ENCODE assay signal across 8 mouse cellular contexts in the genomic region with DNA sequence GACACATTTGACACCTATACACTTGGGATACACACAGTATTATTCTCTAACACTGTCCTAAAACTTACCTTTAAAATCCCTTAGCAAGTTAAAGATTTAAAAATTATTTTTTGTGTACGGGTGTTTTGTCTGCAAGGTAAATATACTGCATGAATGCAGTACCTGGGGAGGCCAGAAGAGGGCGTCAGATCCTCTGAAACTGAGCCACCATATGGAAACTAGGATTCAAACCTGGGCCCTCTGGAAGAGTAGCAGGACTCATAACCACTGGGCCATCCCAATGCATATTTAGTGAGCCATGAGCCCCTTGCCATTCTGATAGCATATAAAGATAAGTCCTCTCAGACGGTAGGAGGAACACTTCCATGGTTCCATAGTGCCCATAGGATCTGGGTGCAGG. TPM values are rescaled to one million over a fixed set of nuclear protein-coding genes. Genes with fewer than 3 reads are reported as not detected.
DNase-seq lines count a peak whose midpoint lies in the region; ATAC-seq and TF ChIP-seq lines count a peak whose summit lies in the region.

No protein-coding gene starts in this region.

- no peak overlapping the region for H3K4me3 ChIP-seq in forebrain, embryonic 11.5 days (ENCODE audit: low read depth, low read length)
- no peak overlapping the region for H3K4me3 ChIP-seq in forebrain, embryonic 14.5 days (ENCODE audit: low read depth, low read length)
- no peak overlapping the region for H3K4me3 ChIP-seq in thymus, adult 2 months (ENCODE audit: control insufficient read depth, insufficient read depth, low read length)
- no peak overlapping the region for H3K4me3 ChIP-seq in heart, embryonic 11.5 days (ENCODE audit: low read depth, low read length)
- H3K4me3 ChIP-seq in liver, embryonic 13.5 days (replicated peaks) = no peak overlapping the region

- no peak overlapping the region for H3K27ac ChIP-seq in forebrain, embryonic 11.5 days (ENCODE audit: low read depth, low read length)
- no peak overlapping the region for H3K27ac ChIP-seq in forebrain, embryonic 14.5 days (ENCODE audit: low read depth, low read length)
- H3K27ac ChIP-seq in thymus, adult 2 months (ENCODE audit: control insufficient read depth, insufficient read depth, low read length) = no peak overlapping the region
- peak overlapping the region; percentile 58 for H3K27ac ChIP-seq in heart, embryonic 11.5 days (ENCODE audit: low read depth, low read length)
- no peak overlapping the region for H3K27ac ChIP-seq in liver, embryonic 13.5 days

- no peak overlapping the region for H3K4me2 ChIP-seq in forebrain, embryonic 11.5 days (ENCODE audit: low read depth, low read length, severe bottlenecking)
- H3K4me2 ChIP-seq in forebrain, embryonic 14.5 days (ENCODE audit: low read length) = no peak overlapping the region
- H3K4me2 ChIP-seq in heart, embryonic 11.5 days = no peak overlapping the region
- no peak overlapping the region for H3K4me2 ChIP-seq in liver, embryonic 13.5 days

- H3K27me3 ChIP-seq in forebrain, embryonic 11.5 days (ENCODE audit: control insufficient read depth, insufficient read depth, low read length) = peaks cover 2% of the 10 kb centered on the region; the same call in 1 of the 2 replicates
- no peaks in the 10 kb centered on the region for H3K27me3 ChIP-seq in forebrain, embryonic 14.5 days (replicated peaks; ENCODE audit: control insufficient read depth, insufficient read depth, low read length)
- H3K27me3 ChIP-seq in thymus, adult 2 months (ENCODE audit: control insufficient read depth, insufficient read depth, low read length) = no peaks in the 10 kb centered on the region
- no peaks in the 10 kb centered on the region for H3K27me3 ChIP-seq in heart, embryonic 11.5 days (ENCODE audit: control insufficient read depth, insufficient read depth, low read length)
- H3K27me3 ChIP-seq in liver, embryonic 13.5 days = no peaks in the 10 kb centered on the region

- no peak for ATAC-seq in forebrain, embryonic 11.5 days (replicated peaks; ENCODE audit: low FRiP score)
- no peak for ATAC-seq in forebrain, embryonic 14.5 days
- no peak for ATAC-seq in heart, embryonic 11.5 days (replicated peaks; ENCODE audit: insufficient number of reproducible peaks, low FRiP score, low TSS enrichment)
- ATAC-seq in liver, embryonic 13.5 days (ENCODE audit: low read depth) = no peak

- H3K36me3 ChIP-seq in forebrain, embryonic 11.5 days (ENCODE audit: control insufficient read depth, insufficient read depth, low read length) = no peaks in the 10 kb centered on the region
- no peaks in the 10 kb centered on the region for H3K36me3 ChIP-seq in forebrain, embryonic 14.5 days (ENCODE audit: control insufficient read depth, insufficient read depth, low read length)
- H3K36me3 ChIP-seq in thymus, adult 2 months (ENCODE audit: control insufficient read depth, insufficient read depth, low read length) = no peaks in the 10 kb centered on the region
- H3K36me3 ChIP-seq in heart, embryonic 11.5 days (ENCODE audit: control insufficient read depth, insufficient read depth, low read length) = no peaks in the 10 kb centered on the region
- H3K36me3 ChIP-seq in liver, embryonic 13.5 days = no peaks in the 10 kb centered on the region

- no peak for TF ChIP-seq POLR2A in thymus, adult 2 months (IDR thresholded peaks at IDR 0.05; ENCODE audit: control insufficient read depth, extremely low read depth, insufficient read depth, low read length, poor library complexity)

- H3K4me1 ChIP-seq in forebrain, embryonic 11.5 days (replicated peaks; ENCODE audit: control insufficient read depth, insufficient read depth, low read length) = peaks cover 5% of the 10 kb centered on the region; the same call in 1 of the 2 replicates
- 0 out of 2 replicates have a peak, but pooled peaks cover 13% of the 10 kb centered on the region for H3K4me1 ChIP-seq in forebrain, embryonic 14.5 days (ENCODE audit: control insufficient read depth, insufficient read depth, low read length)
- peaks cover 9% of the 10 kb centered on the region for H3K4me1 ChIP-seq in thymus, adult 2 months (replicated peaks; ENCODE audit: control insufficient read depth, insufficient read depth, low read length)
- 0 out of 2 replicates have a peak, but pooled peaks cover 3% of the 10 kb centered on the region for H3K4me1 ChIP-seq in heart, embryonic 11.5 days (ENCODE audit: control insufficient read depth, insufficient read depth, low read length)
- peaks cover 2% of the 10 kb centered on the region for H3K4me1 ChIP-seq in liver, embryonic 13.5 days (replicated peaks)

- H3K9me3 ChIP-seq in forebrain, embryonic 11.5 days (ENCODE audit: control insufficient read depth, low read length) = no peaks in the 10 kb centered on the region
- no peaks in the 10 kb centered on the region for H3K9me3 ChIP-seq in forebrain, embryonic 14.5 days (replicated peaks; ENCODE audit: control insufficient read depth, low read length)
- H3K9me3 ChIP-seq in heart, embryonic 11.5 days (replicated peaks; ENCODE audit: control insufficient read depth, low read length) = no peaks in the 10 kb centered on the region
- H3K9me3 ChIP-seq in liver, embryonic 13.5 days (replicated peaks) = no peaks in the 10 kb centered on the region

- DNase-seq in forebrain, embryonic 11.5 days (ENCODE audit: low spot score) = peak; percentile 70
- no peak for DNase-seq in forebrain, embryonic 14.5 days (ENCODE audit: low spot score)
- DNase-seq in thymus, adult 2 months = peak; percentile 34
- DNase-seq in thymus, adult 18-20 months = no peak
- peak; percentile 22 for DNase-seq in liver, embryonic 13.5 days
- DNase-seq in thymus, postnatal 36 days = peak; percentile 19 to 23
- no peak for DNase-seq in urinary bladder, postnatal 4 days (ENCODE audit: low spot score in 2 of 2)

- no peak overlapping the region for H3K9ac ChIP-seq in forebrain, embryonic 11.5 days (ENCODE audit: low read length)
- H3K9ac ChIP-seq in forebrain, embryonic 14.5 days (ENCODE audit: low read length) = no peak overlapping the region
- no peak overlapping the region for H3K9ac ChIP-seq in heart, embryonic 11.5 days (ENCODE audit: low read depth, low read length)
- H3K9ac ChIP-seq in liver, embryonic 13.5 days = no peak overlapping the region

- WGBS in forebrain, embryonic 11.5 days = 51% methylated on average over 3 of the region's 3 CpGs
- WGBS in forebrain, embryonic 14.5 days = 59% methylated on average over 3 of the region's 3 CpGs
- WGBS in thymus, adult 2 months = 57% methylated on average over 3 of the region's 3 CpGs
- WGBS in heart, embryonic 11.5 days (ENCODE audit: insufficient replicate concordance) = 53% methylated on average over 3 of the region's 3 CpGs
- 24% methylated on average over 3 of the region's 3 CpGs for WGBS in liver, embryonic 13.5 days (ENCODE audit: insufficient replicate concordance)

- no peak for TF ChIP-seq CTCF in thymus, adult 2 months (IDR thresholded peaks at IDR 0.05; ENCODE audit: borderline replicate concordance, control insufficient read depth, extremely low read depth, insufficient read depth, low read length, poor library complexity)

RNA-seq across cellular contexts. Expression of a gene that starts 33.8 kb away (rescaled TPM):
- polyA plus RNA-seq in forebrain, embryonic 11.5 days (2014; fragmentation: Nextera tagmentation; extraction: Ambion mirVana) = 8.0 and 8.2 TPM in 2 replicates
- 12.1 and 12.2 TPM in 2 replicates for polyA plus RNA-seq in forebrain, embryonic 14.5 days (2014; fragmentation: Nextera tagmentation; extraction: Ambion mirVana)
- polyA plus RNA-seq in thymus, adult 2 months (2012; rRNA removed) = 0.48 and 0.55 TPM in 2 replicates
- polyA plus RNA-seq in heart, embryonic 11.5 days (2014; fragmentation: Nextera tagmentation; extraction: Ambion mirVana) = 4.8 and 6.3 TPM in 2 replicates
- 0.52 and 0.81 TPM in 2 replicates for polyA plus RNA-seq in liver, embryonic 13.5 days (2015; fragmentation: Nextera tagmentation; extraction: Ambion mirVana)

RNA-seq across cellular contexts. Expression of a gene that starts 44.2 kb away (rescaled TPM):
- 3.7 and 3.8 TPM in 2 replicates for polyA plus RNA-seq in forebrain, embryonic 11.5 days (2014; fragmentation: Nextera tagmentation; extraction: Ambion mirVana)
- polyA plus RNA-seq in forebrain, embryonic 14.5 days (2014; fragmentation: Nextera tagmentation; extraction: Ambion mirVana) = 3.0 and 4.5 TPM in 2 replicates
- polyA plus RNA-seq in thymus, adult 2 months (2012; rRNA removed) = 4.9 and 5.6 TPM in 2 replicates
- 3.9 and 4.0 TPM in 2 replicates for polyA plus RNA-seq in heart, embryonic 11.5 days (2014; fragmentation: Nextera tagmentation; extraction: Ambion mirVana)
- polyA plus RNA-seq in liver, embryonic 13.5 days (2015; fragmentation: Nextera tagmentation; extraction: Ambion mirVana) = 3.0 and 3.2 TPM in 2 replicates

Comparison
In these comparisons a context has a peak if more than half of its experiments do, and no peak if none do; other contexts are left out.
1. DNase-seq: peak in forebrain, embryonic 11.5 days (single experiment), thymus, adult 2 months (single experiment), liver, embryonic 13.5 days (single experiment) and thymus, postnatal 36 days (2 of 2); none in forebrain, embryonic 14.5 days (single experiment), thymus, adult 18-20 months (0 of 2) and urinary bladder, postnatal 4 days (0 of 2).